Mouse (Mus musculus) monocyte, adult 2 months (primary cell): ENCODE results near the gene Gm20518.

Experiments used
- DNase-seq, 2 experiments: peaks; one replicate each; pipeline ENCODE4 v3.0.0; 2022; ENCODE audit warnings: low spot score in 2 of 2, low read depth in 1 of 2

The Gm20518 gene

GRCm38 (mm10) chr16:17843701-17844365, 47.6 kb downstream of the Gm20518 start:
- no peak for DNase-seq

GRCm38 (mm10) chr16:17842437-17842836, 49.0 kb downstream of the Gm20518 start:
- no peak for DNase-seq

- no peak for DNase-seq
Measured at GRCm38 (mm10) chr16:17839976-17840375, 51.5 kb downstream of the Gm20518 start.

- DNase-seq: no peak
Measured at GRCm38 (mm10) chr16:17838051-17838450, 53.4 kb downstream of the Gm20518 start, which contains the start of gene Car15. TSS of gene Car15 (minus strand) at chr16:17838364.

GRCm38 (mm10) chr16:17835481-17835880, 56.0 kb downstream of the Gm20518 start:
- no peak for DNase-seq

- DNase-seq: no peak
Measured at GRCm38 (mm10) chr16:17834543-17834942, 56.9 kb downstream of the Gm20518 start.

- no peak for DNase-seq
Measured at GRCm38 (mm10) chr16:17833681-17834399, 57.6 kb downstream of the Gm20518 start.

GRCm38 (mm10) chr16:17833321-17833680, 58.2 kb downstream of the Gm20518 start:
- no peak for DNase-seq

- no peak for DNase-seq
Measured at GRCm38 (mm10) chr16:17832821-17833220, 58.6 kb downstream of the Gm20518 start, which contains the start of gene B830017H08Rik. TSS of gene B830017H08Rik (plus strand) at chr16:17833121.

- no peak for DNase-seq
Measured at GRCm38 (mm10) chr16:17831781-17832180, 59.7 kb downstream of the Gm20518 start.

- DNase-seq: no peak
Measured at GRCm38 (mm10) chr16:17830385-17831178, 60.9 kb downstream of the Gm20518 start.

- no peak for DNase-seq
Measured at GRCm38 (mm10) chr16:17828867-17829266, 62.6 kb downstream of the Gm20518 start.

- DNase-seq: no peak
Measured at GRCm38 (mm10) chr16:17828229-17828628, 63.2 kb downstream of the Gm20518 start.

- no peak for DNase-seq
Measured at GRCm38 (mm10) chr16:17826500-17826899, 65.0 kb downstream of the Gm20518 start.

- DNase-seq: no peak
Measured at GRCm38 (mm10) chr16:17816528-17816927, 74.9 kb downstream of the Gm20518 start.

GRCm38 (mm10) chr16:17815411-17816402, 75.8 kb downstream of the Gm20518 start:
- peak; percentile 11 to 47 for DNase-seq

- DNase-seq: no peak
Measured at GRCm38 (mm10) chr16:17813173-17813572, 78.3 kb downstream of the Gm20518 start.

- no peak for DNase-seq
Measured at GRCm38 (mm10) chr16:17812120-17812519, 79.4 kb downstream of the Gm20518 start.

GRCm38 (mm10) chr16:17809711-17810110, 81.8 kb downstream of the Gm20518 start:
- no peak for DNase-seq

- no peak for DNase-seq
Measured at GRCm38 (mm10) chr16:17809125-17809524, 82.3 kb downstream of the Gm20518 start.
